Mouse (Mus musculus) left cerebral cortex, adult 2 months (tissue): Measurements from ENCODE around the gene Atp13a1. TPM values are rescaled to one million over a fixed set of nuclear protein-coding genes. Genes with fewer than 3 reads are reported as not detected.

Experiments
- DNase-seq, 2 experiments: peaks; one replicate each; pipeline ENCODE4 v3.0.0; 2021 to 2022; ENCODE audit warnings: low spot score in 2 of 2, mixed read lengths in 1 of 2; ENCODE audit errors: extremely low spot score in 1 of 2
- H3K27ac ChIP-seq: fragments of 200-600 bp; 2 replicates; pipeline ENCODE4 v1.8.1; 2022
- H3K4me3 ChIP-seq: fragments of 200-600 bp; 2 replicates; pipeline ENCODE4 v1.8.1; 2022
- CTCF ChIP-seq: fragments of 200-600 bp; IDR thresholded peaks from 2 replicates; pipeline ENCODE4 v1.8.1; 2022; ENCODE audit warnings: antibody characterized with exemption, mild to moderate bottlenecking, moderate library complexity
- intact Hi-C: fragments of 180-260 bp; cut with DNase I; formaldehyde crosslinking; loops from one replicate; pipeline ENCODE4 v1.15.1; 2025
- total RNA-seq, 2 experiments: library from RNA; stranded (reverse); gene quantifications; 2 replicates each; pipeline ENCODE4 v1.2.3; 2021

The Atp13a1 gene
- total RNA-seq, 2 experiments from 2014 or later = 37.2 to 38.5 TPM

DNA sequence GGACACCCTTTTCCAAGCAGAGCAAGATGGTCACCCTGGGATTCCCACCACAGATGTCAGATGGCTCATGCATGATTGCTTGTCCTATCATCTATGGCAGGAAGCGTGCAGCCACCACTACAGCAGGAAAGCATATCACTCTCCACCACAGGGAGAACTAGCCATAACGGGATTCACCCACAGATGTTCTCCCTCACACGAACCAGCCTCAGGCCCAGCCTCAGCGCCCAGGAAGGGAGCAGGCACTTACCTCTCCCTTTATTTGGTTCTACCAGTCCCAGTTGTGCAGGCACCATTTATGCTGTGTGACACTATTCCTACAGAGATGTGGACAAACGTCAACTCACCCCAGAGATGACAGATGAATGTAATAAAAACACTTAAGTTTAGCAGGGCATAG, 1.9 kb upstream of the Atp13a1 start:
- Histone ChIP-seq H3K27ac (no peak overlapping the region), H3K4me3 (no peak overlapping the region)
- DNase-seq = peak in 1 of 2 experiments; percentile 7
- no peak for TF ChIP-seq CTCF
- intact Hi-C loops = no loop called here

DNA sequence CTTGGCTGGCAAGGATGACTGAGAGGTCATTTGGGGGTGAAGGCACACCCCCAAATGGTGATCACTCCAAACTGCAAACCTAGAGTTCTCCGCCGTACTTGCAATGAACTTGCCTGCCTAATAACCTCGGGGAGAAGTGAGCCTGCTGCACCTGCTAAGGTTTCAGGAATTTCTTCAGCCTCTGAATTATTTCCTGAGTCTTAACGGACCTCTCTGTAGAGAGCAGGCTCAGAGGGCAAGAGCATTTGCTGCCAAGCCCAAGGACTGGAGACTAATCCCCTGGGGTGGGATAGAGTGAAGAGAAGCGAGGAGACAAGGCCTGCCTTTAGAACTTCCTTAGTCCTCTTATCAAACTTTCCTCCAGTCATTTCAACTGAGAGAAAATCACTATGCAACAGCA, 1.2 kb upstream of the Atp13a1 start:
- TF ChIP-seq CTCF = no peak

DNA sequence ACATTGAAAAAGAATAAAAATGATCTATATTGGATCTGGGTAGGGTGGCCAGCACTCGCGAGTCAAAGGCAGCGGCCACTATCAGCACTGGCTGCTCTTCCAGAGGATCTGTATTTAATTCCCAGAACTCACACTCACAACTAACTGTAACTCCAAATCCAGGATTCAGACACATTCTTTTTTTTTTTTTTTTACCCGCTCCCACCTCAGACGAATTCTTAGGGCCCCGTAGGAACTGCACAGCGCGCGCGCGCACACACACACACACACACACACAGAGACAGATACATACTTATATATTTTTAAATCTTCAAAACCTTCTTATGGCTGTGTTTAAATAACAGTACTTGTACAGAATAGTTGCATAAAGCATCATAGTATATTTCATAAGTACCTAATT, 599 bp upstream of the Atp13a1 start:
- intact Hi-C loops = no loop called here
- DNase-seq = no peak
- peak overlapping the region; percentile 72 for H3K27ac ChIP-seq

More for the DNA sequence above, 1.2 kb upstream of the Atp13a1 start:
- DNase-seq = peak; percentile 5 to 6
- intact Hi-C loops = no loop called here
- Histone ChIP-seq H3K27ac (no peak overlapping the region), H3K4me3 (no peak overlapping the region)

DNA sequence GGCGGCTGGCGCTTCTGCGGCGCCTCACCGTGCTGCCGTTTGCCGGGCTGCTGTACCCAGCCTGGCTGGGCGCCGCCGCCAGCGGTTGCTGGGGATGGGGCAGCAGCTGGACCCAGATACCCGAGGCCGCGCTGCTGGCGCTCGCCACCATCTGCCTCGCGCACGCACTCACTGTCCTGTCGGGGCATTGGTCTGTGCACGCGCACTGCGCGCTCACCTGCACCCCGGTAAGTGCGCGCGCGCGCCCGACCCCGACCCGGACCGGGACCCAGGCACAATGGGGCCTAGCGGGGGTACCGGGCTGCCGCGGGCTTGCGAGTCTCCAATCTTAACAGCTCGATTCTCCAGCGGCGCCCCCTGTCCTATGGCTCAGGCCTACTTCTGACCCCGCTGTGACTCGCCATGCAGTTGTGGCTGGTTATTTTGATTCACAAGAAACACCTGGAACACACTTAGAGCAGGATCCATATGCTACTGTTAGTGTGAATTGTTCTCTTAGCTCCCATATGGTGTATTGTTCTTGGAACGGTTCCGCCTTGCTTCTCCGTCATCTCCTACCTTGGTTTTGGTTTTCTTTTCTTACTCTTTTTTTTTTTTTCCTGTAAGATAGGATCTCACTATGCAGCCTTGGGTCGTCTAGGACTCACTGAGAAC, 579 bp downstream of the Atp13a1 start:
- TF ChIP-seq CTCF = no peak
- peak in 1 of 2 experiments; percentile 26 for DNase-seq
- Histone ChIP-seq H3K27ac (peak overlapping the region; percentile 72), H3K4me3 (peak overlapping the region; percentile 84)
- intact Hi-C loops = loop anchor here (1.0 kb wide), 1 partner anchor 137 kb away; the partner anchor contains the start of gene Zfp964

More for the DNA sequence above, 599 bp upstream of the Atp13a1 start:
- peak overlapping the region; percentile 84 for H3K4me3 ChIP-seq
- no peak for TF ChIP-seq CTCF

DNA sequence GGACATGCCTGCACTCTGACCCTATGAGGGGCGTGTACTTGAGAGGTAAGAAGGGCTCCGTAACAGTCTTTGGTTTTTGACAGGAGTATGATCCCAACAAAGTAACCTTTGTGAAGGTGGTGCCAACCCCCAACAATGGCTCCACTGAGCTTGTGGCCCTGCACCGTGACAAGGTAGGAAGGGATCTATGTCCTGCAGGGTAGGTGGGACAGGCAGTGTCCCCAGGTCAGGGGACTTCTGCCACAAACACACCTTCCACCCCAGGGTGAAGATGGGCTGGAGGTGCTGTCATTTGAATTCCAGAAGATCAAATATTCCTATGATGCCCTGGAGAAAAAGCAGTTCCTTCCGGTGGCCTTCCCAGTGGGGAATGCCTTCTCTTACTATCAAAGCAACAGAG, 2.7 kb downstream of the Atp13a1 start:
- no peak for TF ChIP-seq CTCF
- intact Hi-C loops = no loop called here
- peak in 1 of 2 experiments; percentile 6 for DNase-seq
- Histone ChIP-seq H3K4me3 (no peak overlapping the region), H3K27ac (no peak overlapping the region)

DNA sequence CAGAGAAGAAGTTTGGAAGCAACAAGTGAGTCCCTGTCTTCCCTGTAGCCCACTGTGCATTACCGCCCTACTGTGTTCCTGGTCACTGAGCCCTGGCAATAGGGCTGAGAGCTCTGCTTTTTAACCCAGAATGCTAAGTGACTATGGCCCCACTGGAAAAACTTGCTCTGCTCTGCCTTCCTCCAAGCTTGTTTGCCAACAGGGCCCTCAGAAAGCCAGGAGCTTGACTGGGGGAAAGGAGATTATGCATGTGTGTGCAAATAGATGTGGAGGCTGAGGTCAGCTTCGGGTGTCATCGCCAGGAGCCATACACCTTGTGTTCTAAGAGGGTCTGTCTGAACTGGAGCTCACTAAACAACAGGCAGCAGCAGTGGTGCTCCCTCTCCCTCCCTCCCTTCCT, 3.1 kb downstream of the Atp13a1 start:
- Histone ChIP-seq H3K4me3 (no peak overlapping the region), H3K27ac (no peak overlapping the region)
- no peak for TF ChIP-seq CTCF
- peak in 1 of 2 experiments; percentile 7 for DNase-seq
- intact Hi-C loops = no loop called here

DNA sequence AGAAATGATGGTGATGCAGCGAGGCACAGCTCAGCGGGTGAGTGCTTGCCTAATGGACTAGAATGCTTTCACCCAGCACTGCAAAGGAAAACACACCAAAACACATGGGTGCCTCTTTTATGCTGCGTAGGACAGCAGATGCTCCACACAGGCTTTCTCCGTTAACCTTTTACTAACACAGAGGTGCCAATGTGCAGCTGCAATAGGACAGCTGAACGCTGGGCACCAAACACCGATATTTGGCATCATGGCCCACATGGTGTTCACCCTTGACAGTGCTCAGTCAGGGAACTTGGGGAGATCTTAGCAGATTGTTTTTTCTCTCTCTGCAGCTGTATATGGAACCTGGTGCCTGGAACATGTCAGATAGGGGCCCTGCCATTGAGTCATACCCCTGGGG, 3.9 kb downstream of the Atp13a1 start:
- no peak for TF ChIP-seq CTCF
- DNase-seq = peak in 1 of 2 experiments; percentile 6
- Histone ChIP-seq H3K4me3 (no peak overlapping the region), H3K27ac (no peak overlapping the region)
- intact Hi-C loops = no loop called here

DNA sequence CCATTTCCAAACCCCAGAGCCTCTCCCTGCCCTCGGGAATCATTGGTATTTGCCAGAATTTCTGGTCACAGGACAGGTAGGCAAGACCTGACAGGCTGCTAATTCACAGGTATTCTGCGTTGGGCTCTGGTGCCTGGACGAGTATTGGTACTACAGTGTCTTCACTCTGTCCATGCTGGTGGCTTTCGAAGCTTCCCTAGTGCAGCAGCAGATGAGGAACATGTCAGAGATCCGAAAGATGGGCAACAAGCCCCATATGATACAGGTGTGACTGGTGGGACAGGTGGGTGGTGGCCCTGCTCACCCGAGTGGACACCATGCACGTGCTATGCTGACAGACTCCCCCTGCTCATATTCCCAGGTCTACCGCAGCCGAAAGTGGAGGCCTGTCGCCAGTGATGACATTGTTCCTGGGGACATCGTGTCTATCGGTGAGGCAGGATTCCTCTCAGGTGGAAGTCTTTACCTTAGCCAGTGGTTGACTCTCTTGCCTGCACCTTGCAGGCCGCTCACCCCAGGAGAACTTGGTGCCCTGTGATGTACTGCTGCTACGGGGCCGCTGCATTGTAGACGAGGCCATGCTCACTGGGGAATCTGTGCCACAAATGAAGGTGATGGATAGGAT, 5.9 kb downstream of the Atp13a1 start:
- TF ChIP-seq CTCF = no peak
- Histone ChIP-seq H3K27ac (no peak overlapping the region), H3K4me3 (no peak overlapping the region)
- intact Hi-C loops = no loop called here
- peak in 1 of 2 experiments; percentile 9 for DNase-seq

DNA sequence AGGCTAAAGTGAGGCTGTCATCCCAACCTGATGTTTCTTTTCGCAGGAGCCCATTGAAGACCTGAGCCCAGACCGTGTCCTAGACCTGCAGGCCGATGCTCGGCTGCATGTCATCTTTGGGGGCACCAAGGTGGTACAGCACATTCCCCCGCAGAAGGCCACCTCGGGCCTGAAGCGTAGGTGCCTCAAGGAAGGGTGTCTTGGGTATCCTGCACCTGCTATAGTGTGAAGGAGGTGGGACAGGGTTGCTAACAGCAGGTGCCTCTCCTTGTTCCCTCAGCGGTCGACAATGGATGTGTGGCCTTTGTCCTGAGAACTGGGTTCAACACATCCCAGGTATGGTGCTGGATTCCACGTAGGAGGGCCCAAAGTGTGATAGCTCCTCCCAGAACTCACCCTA, 6.7 kb downstream of the Atp13a1 start:
- intact Hi-C loops = no loop called here
- H3K27ac ChIP-seq = no peak overlapping the region
- TF ChIP-seq CTCF = no peak
- H3K4me3 ChIP-seq = no peak overlapping the region
- DNase-seq = peak in 1 of 2 experiments; percentile 9

DNA sequence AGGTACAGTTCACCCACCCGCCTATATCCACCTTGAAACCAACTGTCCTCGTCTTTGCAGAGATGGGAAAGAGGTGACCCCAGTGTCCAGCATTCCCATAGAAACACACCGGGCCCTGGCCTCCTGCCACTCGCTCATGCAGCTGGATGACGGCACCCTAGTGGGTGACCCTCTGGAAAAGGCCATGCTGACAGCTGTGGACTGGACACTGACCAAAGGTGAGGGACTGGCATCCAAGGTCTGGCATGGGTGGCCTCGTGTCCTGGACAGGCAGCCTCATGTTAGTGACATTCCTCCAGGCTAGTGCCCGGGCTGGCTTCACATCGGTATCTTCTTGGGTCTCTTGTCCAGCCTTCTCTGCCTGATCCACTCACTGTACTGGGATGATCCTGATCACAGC, 8.3 kb downstream of the Atp13a1 start:
- intact Hi-C loops = no loop called here
- H3K27ac ChIP-seq = no peak overlapping the region
- DNase-seq = peak in 1 of 2 experiments; percentile 9
- no peak overlapping the region for H3K4me3 ChIP-seq
- TF ChIP-seq CTCF = no peak

DNA sequence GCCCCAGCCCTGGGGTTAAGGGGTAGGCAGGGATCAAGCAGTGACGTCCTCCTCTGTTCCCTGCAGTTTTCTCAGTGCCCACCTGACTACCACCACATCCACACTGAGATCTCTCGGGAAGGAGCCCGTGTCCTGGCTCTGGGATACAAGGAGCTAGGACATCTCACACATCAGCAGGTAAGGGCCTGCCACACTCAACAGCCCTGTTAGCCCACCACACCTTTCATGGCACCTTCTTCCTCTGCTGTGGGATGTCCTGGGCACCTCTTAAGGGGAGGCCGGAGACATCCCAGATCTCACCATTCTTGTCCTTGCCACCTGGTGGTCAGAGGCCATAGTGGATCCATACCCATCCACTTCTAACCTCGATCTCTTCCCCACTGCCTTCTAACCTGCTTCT, 9.0 kb downstream of the Atp13a1 start:
- Histone ChIP-seq H3K4me3 (no peak overlapping the region), H3K27ac (no peak overlapping the region)
- TF ChIP-seq CTCF = no peak; the same call in 1 of the 2 replicates
- intact Hi-C loops = no loop called here
- peak in 1 of 2 experiments; percentile 7 for DNase-seq

DNA sequence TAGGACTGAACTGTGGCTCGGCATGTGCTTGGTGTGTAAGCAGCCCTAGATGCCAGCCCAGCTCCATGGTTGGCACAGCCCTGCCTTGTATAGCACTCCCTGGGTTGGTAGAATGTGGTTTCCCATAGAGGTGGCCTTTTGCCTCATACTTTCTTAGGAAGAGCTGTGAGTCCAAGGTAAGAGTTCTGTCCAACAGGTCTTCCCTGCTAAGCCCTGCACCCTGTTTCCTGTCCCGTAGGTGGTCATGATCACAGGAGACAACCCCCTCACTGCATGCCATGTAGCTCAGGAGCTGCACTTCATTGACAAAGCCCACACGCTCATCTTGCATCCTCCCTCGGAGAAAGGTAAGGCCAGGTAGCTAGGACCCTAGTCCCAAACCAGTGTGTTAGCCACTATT, 10.8 kb downstream of the Atp13a1 start:
- intact Hi-C loops = no loop called here
- Histone ChIP-seq H3K4me3 (no peak overlapping the region), H3K27ac (no peak overlapping the region)
- TF ChIP-seq CTCF = no peak
- DNase-seq = peak in 1 of 2 experiments; percentile 5

DNA sequence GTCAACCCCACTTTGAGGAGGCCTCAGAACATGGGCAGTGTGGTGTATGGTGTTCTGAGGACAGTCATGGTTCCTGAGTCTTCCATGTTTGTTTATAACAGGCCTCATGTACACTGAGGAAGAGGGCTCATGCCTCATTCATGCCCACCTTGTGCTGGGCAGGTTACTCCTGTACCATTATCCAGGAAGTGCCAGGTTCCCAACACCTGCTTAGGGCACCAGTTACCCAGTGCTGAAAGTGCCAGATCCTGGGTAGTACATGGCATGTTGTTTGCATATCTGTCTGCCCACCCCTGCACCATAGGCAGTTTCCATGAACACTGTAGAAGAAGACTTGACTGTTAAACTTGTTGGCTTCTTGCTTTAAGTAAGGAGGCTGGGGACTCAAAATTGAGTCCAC, 11.3 kb downstream of the Atp13a1 start:
- intact Hi-C loops = no loop called here
- DNase-seq = no peak

More for the DNA sequence above, 11.3 kb downstream of the Atp13a1 start:
- Histone ChIP-seq H3K27ac (no peak overlapping the region), H3K4me3 (no peak overlapping the region)
- TF ChIP-seq CTCF = no peak
